Mouse (Mus musculus): ENCODE data around the gene Kdm1b. TPM values are rescaled to one million over a fixed set of nuclear protein-coding genes. Genes with fewer than 3 reads are reported as not detected.

Kdm1b gene
- polyA plus RNA-seq, 1 experiment, result 5.8 TPM

DNA sequence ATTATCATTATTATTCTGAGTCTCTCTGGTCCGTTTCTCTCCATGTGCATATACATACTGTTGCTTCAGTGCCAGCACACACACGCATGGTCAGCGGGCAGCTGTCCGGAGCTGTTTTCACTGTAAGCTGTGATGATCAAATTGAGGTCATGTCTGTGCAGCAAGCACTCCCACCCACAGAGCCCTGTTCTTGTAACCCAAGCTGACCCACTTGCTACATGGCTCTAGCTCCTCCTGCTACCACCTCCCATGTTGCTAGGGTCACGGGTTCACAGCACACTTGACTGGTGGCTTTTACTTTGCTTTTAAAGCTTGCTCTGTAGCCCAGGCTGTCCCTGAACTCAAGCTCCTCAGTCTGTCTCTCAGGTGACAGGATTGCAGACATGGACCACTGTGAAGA is 29.2 kb downstream of the Kdm1b start:
- Histone ChIP-seq H3K4me1 (ENCODE audit: control insufficient read depth, insufficient read depth, insufficient read length, low read length) (no peaks in the 10 kb centered on the region), H3K36me3 (ENCODE audit: control insufficient read depth, insufficient read depth, low read length) (peaks cover 39% of the 10 kb centered on the region), H3K27ac (ENCODE audit: insufficient read depth, low read depth, low read length) (no peak overlapping the region), H3K27me3 (ENCODE audit: control insufficient read depth, insufficient read depth, low read length) (no peaks in the 10 kb centered on the region), H3K4me3 (ENCODE audit: low read depth, low read length) (no peak overlapping the region)
- TF ChIP-seq POLR2A (IDR thresholded peaks at IDR 0.05; ENCODE audit: low read depth, low read length) (no peak), CTCF (IDR thresholded peaks at IDR 0.05; ENCODE audit: extremely low read depth, insufficient read length, insufficient replicate concordance, low read depth, low read length) (no peak)
- WGBS, result 96% methylated on average over 5 of the region's 5 CpGs

- H3K27ac ChIP-seq (ENCODE audit: insufficient read depth, low read depth, low read length), result no peak overlapping the region
- TF ChIP-seq CTCF (IDR thresholded peaks at IDR 0.05; ENCODE audit: extremely low read depth, insufficient read length, insufficient replicate concordance, low read depth, low read length) (no peak), POLR2A (IDR thresholded peaks at IDR 0.05; ENCODE audit: low read depth, low read length) (no peak)
- no peaks in the 10 kb centered on the region for H3K27me3 ChIP-seq (ENCODE audit: control insufficient read depth, insufficient read depth, low read length)
- H3K36me3 ChIP-seq (ENCODE audit: control insufficient read depth, insufficient read depth, low read length), result peaks cover 36% of the 10 kb centered on the region
- H3K4me3 ChIP-seq (ENCODE audit: low read depth, low read length), result no peak overlapping the region
- no peaks in the 10 kb centered on the region for H3K4me1 ChIP-seq (ENCODE audit: control insufficient read depth, insufficient read depth, insufficient read length, low read length)
- WGBS, result 86% methylated on average over 5 of the region's 5 CpGs
Observed at GRCm38 (mm10) chr13:47076156-47076555, 32.9 kb downstream of the Kdm1b start.

DNA sequence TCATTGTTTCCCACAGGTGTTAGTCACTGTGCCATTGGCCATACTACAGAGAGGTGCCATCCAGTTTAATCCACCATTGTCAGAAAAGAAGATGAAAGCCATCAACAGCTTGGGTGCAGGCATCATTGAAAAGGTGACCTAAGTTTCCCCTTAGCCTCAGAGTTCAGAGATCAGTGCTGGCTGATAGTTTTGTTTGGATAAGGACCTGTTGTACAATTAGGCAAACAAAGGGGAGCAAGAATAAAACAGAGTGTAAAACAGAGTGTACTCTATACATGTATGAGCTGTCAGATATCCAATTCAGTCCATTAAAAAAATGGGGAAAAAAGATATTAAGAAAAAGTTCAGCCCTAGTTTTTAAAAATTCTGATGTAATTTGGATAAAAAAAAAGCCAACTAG is 34.1 kb downstream of the Kdm1b start:
- H3K36me3 ChIP-seq (ENCODE audit: control insufficient read depth, insufficient read depth, low read length), result peaks cover 28% of the 10 kb centered on the region
- no peak overlapping the region for H3K4me3 ChIP-seq (ENCODE audit: low read depth, low read length)
- H3K27me3 ChIP-seq (ENCODE audit: control insufficient read depth, insufficient read depth, low read length), result no peaks in the 10 kb centered on the region
- TF ChIP-seq POLR2A (IDR thresholded peaks at IDR 0.05; ENCODE audit: low read depth, low read length), result no peak
- H3K4me1 ChIP-seq (ENCODE audit: control insufficient read depth, insufficient read depth, insufficient read length, low read length), result no peaks in the 10 kb centered on the region
- H3K27ac ChIP-seq (ENCODE audit: insufficient read depth, low read depth, low read length), result no peak overlapping the region

DNA sequence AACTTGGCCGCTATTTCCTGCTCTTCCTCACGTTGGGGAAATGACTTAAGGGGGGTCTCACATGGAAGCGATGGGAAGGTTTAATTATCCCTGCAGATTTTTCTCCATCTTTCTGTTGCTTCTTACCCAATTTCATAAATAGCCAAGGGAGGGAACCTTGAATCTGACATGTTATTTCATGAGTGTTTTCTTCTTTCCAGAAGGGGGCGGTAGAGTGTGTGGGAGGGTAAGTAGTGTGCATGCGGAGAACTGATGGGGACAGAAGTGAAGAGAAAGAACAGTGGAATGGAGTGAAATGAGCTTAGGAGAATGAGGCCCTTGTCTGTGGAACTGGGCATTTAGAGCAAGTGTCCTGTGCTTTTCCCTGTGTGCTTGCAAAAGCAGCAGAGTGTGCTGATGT is 35.5 kb downstream of the Kdm1b start:
- 87% methylated on average over 5 of the region's 5 CpGs for WGBS

DNA sequence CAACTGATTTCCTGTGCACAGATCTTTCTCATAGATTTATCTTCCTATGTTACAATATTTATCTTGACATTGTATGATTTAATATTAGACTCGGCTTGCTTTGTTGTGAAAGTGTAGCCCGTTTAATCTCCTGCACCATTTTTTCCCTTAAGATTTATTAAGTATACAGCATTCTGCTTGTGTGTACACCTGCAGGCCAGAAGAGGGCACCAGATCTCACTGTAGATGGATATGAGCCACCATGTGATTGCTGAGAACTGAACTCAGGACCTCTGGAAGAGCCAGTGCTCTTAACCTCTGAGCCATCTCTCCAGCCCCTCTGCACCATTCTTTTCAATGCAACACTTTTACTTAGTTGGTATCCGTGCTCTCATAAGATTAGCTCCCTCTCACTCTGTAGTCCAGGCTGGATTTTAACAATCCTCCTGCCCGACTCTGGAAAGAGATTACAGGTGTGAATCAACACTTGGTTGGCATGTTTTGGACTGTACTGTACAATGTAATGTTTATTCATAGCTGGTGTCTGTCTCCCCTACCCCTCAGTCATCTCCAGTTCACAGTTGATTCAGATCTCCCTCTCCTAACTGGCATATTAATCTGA is 37.7 kb downstream of the Kdm1b start:
- no peak for TF ChIP-seq CTCF (IDR thresholded peaks at IDR 0.05; ENCODE audit: extremely low read depth, insufficient read length, insufficient replicate concordance, low read depth, low read length)
- no peak for TF ChIP-seq POLR2A (IDR thresholded peaks at IDR 0.05; ENCODE audit: low read depth, low read length)
- WGBS, result 94% methylated on average over 4 of the region's 4 CpGs
- H3K36me3 ChIP-seq (ENCODE audit: control insufficient read depth, insufficient read depth, low read length), result peaks cover 23% of the 10 kb centered on the region
- H3K27ac ChIP-seq (ENCODE audit: insufficient read depth, low read depth, low read length), result no peak overlapping the region
- H3K27me3 ChIP-seq (ENCODE audit: control insufficient read depth, insufficient read depth, low read length), result no peaks in the 10 kb centered on the region
- no peak overlapping the region for H3K4me3 ChIP-seq (ENCODE audit: low read depth, low read length)
- H3K4me1 ChIP-seq (ENCODE audit: control insufficient read depth, insufficient read depth, insufficient read length, low read length), result no peaks in the 10 kb centered on the region

More for the DNA sequence above, 35.5 kb downstream of the Kdm1b start:
- no peak overlapping the region for H3K4me3 ChIP-seq (ENCODE audit: low read depth, low read length)
- H3K27me3 ChIP-seq (ENCODE audit: control insufficient read depth, insufficient read depth, low read length), result no peaks in the 10 kb centered on the region
- TF ChIP-seq CTCF (IDR thresholded peaks at IDR 0.05; ENCODE audit: extremely low read depth, insufficient read length, insufficient replicate concordance, low read depth, low read length) (no peak), POLR2A (IDR thresholded peaks at IDR 0.05; ENCODE audit: low read depth, low read length) (no peak)
- H3K4me1 ChIP-seq (ENCODE audit: control insufficient read depth, insufficient read depth, insufficient read length, low read length), result no peaks in the 10 kb centered on the region
- H3K36me3 ChIP-seq (ENCODE audit: control insufficient read depth, insufficient read depth, low read length), result peaks cover 21% of the 10 kb centered on the region
- no peak overlapping the region for H3K27ac ChIP-seq (ENCODE audit: insufficient read depth, low read depth, low read length)

DNA sequence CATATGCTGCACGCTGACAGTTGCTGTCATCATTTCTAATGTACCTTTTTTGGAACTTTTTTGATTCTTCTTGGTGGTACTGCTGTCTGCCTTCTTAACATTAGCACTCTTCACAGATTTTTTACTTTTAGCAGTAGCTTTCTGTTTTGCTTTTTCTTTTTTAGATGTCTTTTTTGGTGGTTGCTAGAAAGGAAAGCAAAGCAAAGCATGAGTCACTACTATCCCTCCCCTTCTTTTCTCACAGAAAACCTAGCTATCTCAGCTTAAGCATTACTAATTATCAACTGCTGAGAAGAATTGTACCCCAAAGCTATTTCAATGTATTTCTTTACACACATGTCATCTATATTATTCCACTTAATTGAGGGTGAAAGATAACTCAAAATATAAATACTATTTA is 45.1 kb downstream of the Kdm1b start:
- WGBS, result 96% methylated on average over 1 of the region's 1 CpGs
- TF ChIP-seq CTCF (IDR thresholded peaks at IDR 0.05; ENCODE audit: extremely low read depth, insufficient read length, insufficient replicate concordance, low read depth, low read length) (no peak), POLR2A (IDR thresholded peaks at IDR 0.05; ENCODE audit: low read depth, low read length) (no peak)

GRCm38 (mm10) chr13:47089271-47089670 is 46.0 kb downstream of the Kdm1b start:
- Histone ChIP-seq H3K4me3 (ENCODE audit: low read depth, low read length) (no peak overlapping the region), H3K27me3 (ENCODE audit: control insufficient read depth, insufficient read depth, low read length) (no peaks in the 10 kb centered on the region), H3K4me1 (ENCODE audit: control insufficient read depth, insufficient read depth, insufficient read length, low read length) (no peaks in the 10 kb centered on the region), H3K27ac (ENCODE audit: insufficient read depth, low read depth, low read length) (no peak overlapping the region), H3K36me3 (ENCODE audit: control insufficient read depth, insufficient read depth, low read length) (peaks cover 22% of the 10 kb centered on the region)
- TF ChIP-seq CTCF (IDR thresholded peaks at IDR 0.05; ENCODE audit: extremely low read depth, insufficient read length, insufficient replicate concordance, low read depth, low read length), result no peak
- no peak for TF ChIP-seq POLR2A (IDR thresholded peaks at IDR 0.05; ENCODE audit: low read depth, low read length)
- 58% methylated on average over 2 of the region's 2 CpGs for WGBS

More for the DNA sequence above, 45.1 kb downstream of the Kdm1b start:
- Histone ChIP-seq H3K36me3 (ENCODE audit: control insufficient read depth, insufficient read depth, low read length) (peaks cover 24% of the 10 kb centered on the region), H3K4me3 (ENCODE audit: low read depth, low read length) (no peak overlapping the region), H3K4me1 (ENCODE audit: control insufficient read depth, insufficient read depth, insufficient read length, low read length) (no peaks in the 10 kb centered on the region), H3K27ac (ENCODE audit: insufficient read depth, low read depth, low read length) (no peak overlapping the region), H3K27me3 (ENCODE audit: control insufficient read depth, insufficient read depth, low read length) (no peaks in the 10 kb centered on the region)
